Mouse (Mus musculus): ENCODE results near the gene Psmb9.

Gene Psmb9

GRCm38 (mm10) chr17:34183564-34184219, 3.9 kb downstream of the Psmb9 start:
- 82% methylated on average over 15 of the region's 15 CpGs for WGBS

DNA sequence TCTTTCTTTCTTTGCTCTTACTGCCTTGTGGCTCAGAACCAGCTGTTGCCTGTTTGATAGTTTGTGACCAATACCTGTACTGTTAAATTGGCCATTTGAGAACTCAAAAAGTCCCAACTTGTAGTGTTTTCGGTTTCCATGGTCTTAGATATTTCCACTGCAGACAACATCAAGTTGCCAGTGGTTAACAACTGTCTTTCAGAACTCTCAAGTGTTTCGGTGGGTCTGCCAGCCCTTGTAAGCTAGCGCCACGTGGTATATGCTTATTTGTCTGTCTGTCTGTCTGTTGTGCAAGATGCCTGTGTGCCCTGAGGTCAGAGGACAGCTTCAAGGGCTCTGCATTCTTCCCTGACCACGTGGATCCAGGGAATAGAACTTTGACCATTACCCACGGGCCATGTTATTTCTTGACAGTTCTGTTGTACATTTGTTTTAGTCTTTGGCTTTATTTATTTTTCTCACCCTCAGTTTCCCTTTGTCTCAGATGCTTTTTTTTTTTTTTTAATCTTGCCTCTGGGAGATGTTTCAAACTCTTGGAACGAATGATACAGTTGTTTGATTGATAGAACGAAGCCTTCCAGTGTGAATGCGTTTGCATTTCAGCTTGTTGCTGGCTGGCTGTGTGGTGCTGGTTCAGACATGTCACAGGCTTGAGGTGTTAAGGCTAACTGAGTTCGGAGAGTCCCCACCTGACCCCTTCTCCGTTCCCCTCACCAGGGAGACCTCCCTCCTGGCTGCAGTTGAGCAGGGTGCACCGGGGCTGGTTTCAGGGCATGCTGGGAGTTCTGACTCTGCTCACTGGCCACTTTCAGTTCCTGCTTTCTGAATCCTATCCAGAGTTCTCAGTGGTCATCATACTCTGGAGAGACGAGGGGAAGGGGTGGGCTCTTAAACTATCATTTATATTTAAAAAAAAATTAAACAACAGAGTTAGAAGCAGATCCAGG, 7.4 kb downstream of the Psmb9 start:
- 78% methylated on average over 13 of the region's 13 CpGs for WGBS

DNA sequence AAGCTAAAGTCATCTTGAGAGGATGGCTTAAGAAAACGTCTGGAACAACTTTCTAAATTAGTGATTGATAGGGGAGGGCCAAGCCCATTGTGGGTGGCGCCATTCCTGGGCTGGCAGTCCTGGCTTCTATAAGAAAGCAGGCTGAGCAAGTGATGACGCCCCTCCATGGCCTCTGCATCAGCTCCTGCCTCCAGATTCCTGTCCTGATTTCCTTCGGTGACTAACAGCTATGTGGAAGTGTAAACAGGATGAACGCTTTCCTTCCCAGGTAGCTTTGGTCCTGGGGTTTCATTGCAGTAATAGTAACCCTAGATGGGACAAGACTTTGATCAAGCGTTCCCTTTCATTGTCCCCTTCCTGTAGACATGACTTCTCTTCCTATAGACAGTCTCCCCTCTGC, 8.5 kb downstream of the Psmb9 start:
- 64% methylated on average over 6 of the region's 6 CpGs for WGBS

DNA sequence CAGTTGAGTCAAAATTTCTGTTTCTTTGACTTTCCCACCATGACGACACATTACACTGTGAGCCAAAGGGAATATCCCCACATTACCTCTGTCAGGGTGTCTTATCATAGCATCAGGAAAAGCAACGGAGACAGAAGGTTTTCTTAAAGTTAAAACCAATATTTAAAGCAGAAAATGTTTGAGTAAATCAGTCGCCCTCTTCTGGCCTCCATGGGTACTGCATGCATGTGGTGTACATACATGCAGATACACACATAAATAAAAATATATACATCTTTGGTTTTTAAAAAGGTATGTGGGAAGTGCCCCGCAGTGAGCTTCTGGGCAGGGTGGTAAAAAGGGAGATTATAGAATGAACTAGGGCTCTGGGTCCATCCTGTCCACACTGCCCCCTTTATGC, 10.4 kb downstream of the Psmb9 start:
- WGBS = 68% methylated on average over 4 of the region's 4 CpGs

DNA sequence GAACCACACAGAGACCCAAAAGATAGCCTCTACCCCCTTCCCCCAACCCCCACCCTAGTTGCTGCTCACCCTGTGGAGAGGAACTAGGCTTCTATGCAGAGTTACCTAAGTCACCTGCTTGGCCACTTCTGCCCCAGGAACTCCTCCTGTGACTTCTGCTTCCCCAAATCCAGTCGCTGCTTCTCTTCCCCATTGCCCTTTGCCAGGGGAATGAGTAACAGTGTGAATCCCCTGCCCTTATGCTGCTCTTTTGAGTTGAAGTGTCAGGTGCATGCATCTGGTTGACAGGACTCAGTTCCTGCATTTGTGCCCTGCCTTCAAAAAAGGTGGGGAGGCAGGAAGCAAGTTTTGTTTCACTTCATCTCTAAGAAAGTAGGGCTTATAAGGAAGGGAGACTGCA, 13.5 kb downstream of the Psmb9 start:
- WGBS = 80% methylated on average over 1 of the region's 1 CpGs

GRCm38 (mm10) chr17:34172528-34172927, 15.0 kb downstream of the Psmb9 start:
- 97% methylated on average over 5 of the region's 5 CpGs for WGBS

GRCm38 (mm10) chr17:34170877-34171498, 16.6 kb downstream of the Psmb9 start:
- WGBS = 35% methylated on average over 13 of the region's 13 CpGs

- 23% methylated on average over 4 of the region's 4 CpGs for WGBS
Observed at GRCm38 (mm10) chr17:34170487-34170876, 17.1 kb downstream of the Psmb9 start.

GRCm38 (mm10) chr17:34169279-34169678, 18.3 kb downstream of the Psmb9 start:
- 2% methylated on average over 2 of the region's 2 CpGs for WGBS

DNA sequence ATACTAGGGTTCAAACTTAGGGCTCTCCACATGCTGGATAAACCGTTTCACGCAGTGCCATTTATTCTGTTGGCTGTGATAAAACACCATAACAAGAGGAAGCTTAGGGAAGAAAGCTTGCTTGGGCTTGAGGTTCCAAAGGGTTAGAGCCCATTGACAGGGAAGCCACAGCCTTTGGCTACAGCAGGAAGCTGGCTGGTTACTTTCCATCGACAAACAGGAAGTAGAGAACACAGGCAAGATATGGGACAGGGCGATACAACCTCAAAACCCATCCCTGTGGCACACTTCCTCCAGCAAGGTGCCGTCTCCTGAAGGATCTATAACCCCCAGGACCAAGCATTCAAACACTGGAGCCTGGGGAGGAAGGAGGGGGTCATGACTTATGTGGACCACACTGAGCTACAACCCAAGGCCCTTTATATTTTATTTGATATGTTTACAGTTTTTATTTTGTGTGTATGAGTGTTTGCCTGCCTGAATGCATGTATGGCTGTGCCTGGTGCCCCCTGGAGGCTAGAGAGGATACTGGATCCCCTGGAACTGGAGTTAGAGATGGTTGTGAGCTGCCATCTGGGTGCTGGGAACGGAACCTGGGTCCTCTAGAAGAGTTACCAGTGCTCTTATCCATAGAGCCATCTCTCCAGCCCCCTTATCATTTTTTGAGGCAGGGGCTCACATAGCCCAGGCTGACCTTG, 22.4 kb downstream of the Psmb9 start:
- 82% methylated on average over 6 of the region's 6 CpGs for WGBS

- WGBS = 60% methylated on average over 9 of the region's 9 CpGs
Observed at GRCm38 (mm10) chr17:34164202-34164895, 23.2 kb downstream of the Psmb9 start.

GRCm38 (mm10) chr17:34155534-34155933, 32.0 kb downstream of the Psmb9 start:
- 65% methylated on average over 5 of the region's 5 CpGs for WGBS

GRCm38 (mm10) chr17:34152923-34153322, 34.6 kb downstream of the Psmb9 start, which contains the start of gene H2-DMb1:
TSS of gene H2-DMb1 (plus strand) at chr17:34153072.
- 39% methylated on average over 4 of the region's 4 CpGs for WGBS

- 87% methylated on average over 3 of the region's 3 CpGs for WGBS
Observed at GRCm38 (mm10) chr17:34144960-34145371, 42.6 kb downstream of the Psmb9 start.

DNA sequence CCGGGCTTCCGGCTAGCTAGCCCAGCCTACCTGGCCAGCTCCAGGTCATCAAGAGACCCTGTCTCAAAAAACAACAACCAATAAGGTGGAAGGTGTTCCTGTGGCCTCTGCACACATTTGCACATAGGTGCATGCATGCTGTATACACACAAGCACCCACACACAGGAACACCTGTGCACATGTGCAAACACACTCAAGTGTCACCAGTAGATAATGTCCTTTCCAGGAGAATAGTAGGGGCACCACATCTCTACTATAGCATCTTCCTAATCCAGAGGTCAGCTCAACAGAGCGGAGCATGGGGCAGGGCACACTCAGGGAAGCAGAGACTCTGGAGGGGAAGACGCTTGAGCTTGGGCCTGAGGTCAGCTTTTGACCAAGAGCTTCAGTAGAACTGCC, 43.3 kb downstream of the Psmb9 start:
- WGBS = 92% methylated on average over 4 of the region's 4 CpGs

DNA sequence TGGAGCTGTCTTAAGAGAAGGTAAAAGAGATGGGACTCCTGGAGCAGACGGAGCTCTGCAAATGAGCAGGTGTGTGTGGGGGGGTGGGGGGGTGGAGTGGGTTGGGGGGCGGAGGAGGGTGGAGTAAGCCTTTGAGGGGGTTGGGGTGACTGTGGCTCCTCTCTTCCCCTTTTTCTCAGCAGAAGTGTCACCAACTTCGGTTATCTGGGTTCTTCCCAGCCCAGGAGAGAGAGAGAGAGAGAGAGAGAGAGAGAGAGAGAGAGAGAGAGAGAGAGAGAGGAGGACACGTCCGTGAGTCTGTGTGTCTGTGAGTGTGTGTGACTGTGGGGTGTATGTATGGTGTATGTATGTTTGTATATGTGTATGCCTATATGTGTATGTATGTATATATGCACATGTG, 44.1 kb downstream of the Psmb9 start:
- 71% methylated on average over 5 of the region's 5 CpGs for WGBS

GRCm38 (mm10) chr17:34143033-34143432, 44.5 kb downstream of the Psmb9 start, which contains the start of gene H2-DMb2:
TSS of gene H2-DMb2 (plus strand) at chr17:34143307.
- WGBS = 29% methylated on average over 7 of the region's 7 CpGs

- 84% methylated on average over 7 of the region's 7 CpGs for WGBS
Observed at GRCm38 (mm10) chr17:34142456-34143010, 45.0 kb downstream of the Psmb9 start.

- WGBS = 46% methylated on average over 4 of the region's 4 CpGs
Observed at GRCm38 (mm10) chr17:34141448-34141847, 46.1 kb downstream of the Psmb9 start.

- WGBS = 43% methylated on average over 5 of the region's 5 CpGs
Observed at GRCm38 (mm10) chr17:34140240-34140639, 47.3 kb downstream of the Psmb9 start.

- WGBS = 12% methylated on average over 16 of the region's 16 CpGs
Observed at GRCm38 (mm10) chr17:34139416-34139815, 48.1 kb downstream of the Psmb9 start.

Data from cerebral cortex, adult 2 months (tissue).